Mouse (Mus musculus): ENCODE results near the gene Lin7a.

- no peak for TF ChIP-seq POLR2A (IDR thresholded peaks at IDR 0.05; ENCODE audit: insufficient read depth, low read depth, low read length)
- TF ChIP-seq CTCF (IDR thresholded peaks at IDR 0.05; ENCODE audit: insufficient read depth, low read depth, low read length) = no peak
Observed at GRCm38 (mm10) chr10:107344200-107344599, 72.7 kb downstream of the Lin7a start.

Data from olfactory bulb, adult 2 months (tissue).